Mouse (Mus musculus): ENCODE results near the gene BC028528.
"Not testable (repeated sequence)": the region's sequence is repeated elsewhere in the genome, so short reads cannot be mapped to it uniquely, and the experiment has no call there.

Gene BC028528

GRCm38 (mm10) chr3:95872048-95872447, 19.8 kb downstream of the BC028528 start:
- DNase-seq (ENCODE audit: low spot score), result no peak

DNA sequence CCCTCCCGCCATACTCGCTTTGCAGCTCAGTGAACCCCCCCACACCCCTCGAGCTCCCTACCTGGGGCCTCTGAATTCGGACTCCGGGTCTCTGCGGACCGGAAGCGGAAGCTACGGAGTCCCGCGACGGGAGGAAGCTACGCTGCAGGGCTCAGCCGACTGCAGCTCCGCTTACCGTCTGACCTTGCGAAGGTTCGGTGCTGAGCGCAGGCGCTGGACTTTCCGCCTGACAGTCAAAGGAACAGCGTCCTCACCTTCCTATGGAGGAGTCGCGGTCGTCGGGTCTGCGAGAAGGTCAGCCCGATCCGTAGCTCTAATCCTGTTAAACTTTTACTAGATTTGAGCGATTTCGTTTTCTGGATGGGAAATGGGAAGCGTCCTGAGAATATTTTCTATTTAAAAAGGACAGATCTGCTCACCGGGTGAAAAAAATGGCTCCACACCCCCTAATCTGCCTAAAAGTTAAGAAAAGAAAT, 20.4 kb downstream of the BC028528 start, which contains the start of gene Mrps21:
Gene Mrps21, minus strand, starts transcription at position 128 of the 476 bp plus-strand sequence.
- DNase-seq (ENCODE audit: low spot score), result peak; percentile 86

DNA sequence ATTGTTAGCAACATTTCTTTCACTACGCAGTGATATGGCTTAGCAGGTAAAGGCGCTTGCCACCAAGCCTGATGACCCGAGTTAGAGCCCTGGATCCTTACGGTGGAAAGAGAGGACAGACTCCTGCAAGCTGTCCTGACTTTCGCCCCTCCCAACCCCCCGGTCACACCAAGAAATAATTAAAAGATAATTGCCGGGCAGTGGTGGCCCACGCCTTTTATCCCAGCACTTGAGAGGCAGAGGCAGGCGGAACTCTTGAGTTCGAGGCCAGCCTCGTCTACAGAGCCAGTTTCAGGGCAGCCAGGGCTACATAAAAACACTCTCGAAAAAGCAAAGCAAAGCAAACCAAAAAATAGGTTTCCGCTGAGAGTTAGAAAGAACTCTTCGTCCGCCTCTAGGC, 20.8 kb downstream of the BC028528 start:
- DNase-seq (ENCODE audit: low spot score), result no peak

- no peak for DNase-seq (ENCODE audit: low spot score)
Observed at GRCm38 (mm10) chr3:95867408-95867807, 24.4 kb downstream of the BC028528 start.

DNA sequence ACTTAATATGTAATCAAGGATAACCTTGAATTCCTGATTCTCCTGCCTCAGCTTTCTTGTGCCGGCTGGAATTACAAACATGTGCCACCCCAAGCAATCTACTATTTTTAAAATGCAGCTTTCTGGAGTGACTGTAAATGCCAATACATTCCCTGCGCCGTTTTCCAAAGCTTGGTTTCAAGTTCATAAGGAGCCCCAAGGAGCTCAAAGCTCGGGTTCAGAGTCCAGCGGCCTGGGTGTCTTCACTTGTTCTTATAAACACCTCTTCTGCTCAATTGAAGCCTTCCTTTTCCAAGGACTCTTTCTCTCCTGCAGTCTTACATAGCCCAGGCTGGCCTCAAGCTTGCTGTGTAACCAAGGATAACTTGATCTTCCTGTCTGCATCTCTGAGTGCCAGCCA, 25.7 kb downstream of the BC028528 start:
- no peak for DNase-seq (ENCODE audit: low spot score)

- no peak for DNase-seq (ENCODE audit: low spot score)
Observed at GRCm38 (mm10) chr3:95865571-95865970, 26.2 kb downstream of the BC028528 start.

DNA sequence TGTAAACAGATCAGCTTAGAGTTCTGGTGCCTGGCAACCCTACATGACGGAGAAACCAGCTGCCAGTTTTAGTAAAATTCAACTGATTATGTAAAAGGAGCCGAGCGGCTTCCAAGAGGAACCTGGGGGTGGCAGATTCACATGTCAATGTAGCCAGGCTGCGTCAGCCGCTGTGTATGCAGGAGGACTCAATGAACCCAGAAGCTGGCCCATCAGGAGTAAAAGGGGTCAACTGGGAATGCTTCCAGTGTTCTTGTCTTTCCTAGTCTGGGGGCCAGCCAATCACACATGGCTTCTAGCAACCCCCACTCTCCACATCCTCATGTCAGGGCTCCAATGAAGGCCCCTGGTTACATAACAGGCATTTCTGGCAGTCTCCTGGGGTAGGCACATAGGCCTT, 26.8 kb downstream of the BC028528 start:
- no peak for DNase-seq (ENCODE audit: low spot score)

DNA sequence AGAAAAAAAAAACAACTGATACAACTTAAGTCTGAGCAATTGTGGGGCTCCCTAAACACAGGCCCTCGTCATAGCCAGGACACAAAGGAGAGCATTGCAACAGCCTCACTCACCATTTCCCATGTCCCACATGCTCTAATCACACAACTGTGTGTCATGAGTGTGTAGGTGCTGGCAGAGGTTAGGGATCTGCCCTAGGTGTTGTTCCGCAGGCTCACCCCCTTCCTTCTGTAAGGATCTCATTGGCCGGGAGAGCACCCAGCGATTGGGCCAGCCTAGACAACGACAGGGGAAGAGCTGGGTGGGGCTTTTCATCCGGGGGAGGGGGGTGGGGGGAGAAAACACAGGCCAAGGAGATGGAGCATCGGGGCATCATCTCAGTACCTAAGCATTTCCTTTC, 28.2 kb downstream of the BC028528 start:
- DNase-seq (ENCODE audit: low spot score), result no peak

DNA sequence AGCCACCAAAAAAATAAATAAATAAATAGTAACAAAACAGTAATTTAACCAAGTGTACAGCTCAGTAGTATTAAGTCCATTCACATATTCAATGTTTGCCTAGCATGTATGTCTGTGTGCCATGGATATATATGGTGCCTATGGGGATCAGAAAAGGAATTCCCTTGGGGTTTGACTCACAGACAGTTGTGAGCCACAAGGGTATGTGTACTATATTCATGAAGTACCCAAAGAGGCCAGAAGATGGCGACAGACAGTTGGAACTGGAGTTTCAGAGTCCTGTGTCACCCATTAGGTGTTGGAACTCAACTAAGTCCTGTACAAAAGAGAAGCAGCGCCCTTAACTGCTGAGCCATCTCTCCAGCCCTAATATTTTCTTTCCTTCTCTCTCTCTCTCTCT, 30.0 kb downstream of the BC028528 start:
- DNase-seq (ENCODE audit: low spot score), result no peak

- no peak for DNase-seq (ENCODE audit: low spot score)
Observed at GRCm38 (mm10) chr3:95861216-95861615, 30.6 kb downstream of the BC028528 start.

GRCm38 (mm10) chr3:95860323-95860722, 31.5 kb downstream of the BC028528 start:
- DNase-seq (ENCODE audit: low spot score), result no peak

DNA sequence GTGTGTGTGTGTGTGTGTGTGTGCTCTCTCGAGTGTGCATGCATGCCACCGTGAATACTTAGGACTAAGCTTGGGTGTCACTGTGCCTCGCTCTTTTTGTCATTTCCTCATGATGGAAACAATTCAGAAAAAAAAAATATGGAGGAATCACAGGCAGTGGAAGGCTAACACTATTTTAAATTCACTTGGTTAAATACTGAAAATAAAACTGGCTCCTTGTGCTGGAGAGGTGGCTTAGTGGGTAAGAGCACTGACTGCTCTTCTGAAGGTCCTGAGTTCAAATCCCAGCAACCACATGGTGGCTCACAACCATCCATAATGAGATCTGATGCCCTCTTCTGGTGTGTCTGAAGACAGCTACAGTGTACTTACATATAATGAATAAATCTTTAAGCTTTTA, 33.5 kb downstream of the BC028528 start:
- not testable (repeated sequence) for DNase-seq (ENCODE audit: low spot score)

- not testable (repeated sequence) for DNase-seq (ENCODE audit: low spot score)
Observed at GRCm38 (mm10) chr3:95857050-95857449, 34.8 kb downstream of the BC028528 start.

GRCm38 (mm10) chr3:95856115-95856514, 35.7 kb downstream of the BC028528 start:
- DNase-seq (ENCODE audit: low spot score), result no peak

DNA sequence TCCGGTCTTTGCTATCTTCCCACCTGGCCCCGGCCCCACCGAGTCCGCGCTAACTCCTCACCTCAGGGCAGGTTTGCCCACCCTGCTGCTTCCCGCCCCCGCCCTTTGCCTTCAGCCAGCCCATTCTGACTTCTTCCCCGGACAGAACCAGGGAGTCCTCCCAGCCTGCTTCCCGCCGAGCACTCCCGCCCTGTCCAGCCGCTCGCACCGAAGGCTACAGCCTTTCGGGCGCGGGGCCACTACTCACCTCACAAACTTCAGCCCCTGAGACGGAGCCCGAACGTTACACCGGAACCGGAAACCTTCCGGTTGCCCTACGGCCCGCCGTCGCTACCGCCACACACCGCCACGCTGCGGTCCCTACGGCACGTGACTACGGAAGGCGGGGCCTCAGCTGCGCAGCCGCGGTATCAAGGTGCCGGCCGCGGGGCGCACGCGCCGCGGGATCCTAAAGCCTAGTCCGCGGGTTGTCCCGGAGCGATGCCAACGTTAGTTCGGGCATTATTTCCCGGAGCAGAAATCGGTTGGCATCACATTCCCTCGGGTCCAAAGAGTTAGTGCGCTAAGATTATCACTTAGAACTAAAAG, 36.2 kb downstream of the BC028528 start, which contains the start of gene Prpf3:
Gene Prpf3, minus strand, starts transcription at position 384 of the 588 bp plus-strand sequence.
- peak; percentile 95 for DNase-seq (ENCODE audit: low spot score)

GRCm38 (mm10) chr3:95851317-95851716, 40.5 kb downstream of the BC028528 start:
- DNase-seq (ENCODE audit: low spot score), result no peak

- DNase-seq (ENCODE audit: low spot score), result no peak
Observed at GRCm38 (mm10) chr3:95850611-95851010, 41.2 kb downstream of the BC028528 start.

- DNase-seq (ENCODE audit: low spot score), result no peak
Observed at GRCm38 (mm10) chr3:95842503-95843214, 49.1 kb downstream of the BC028528 start.

DNA sequence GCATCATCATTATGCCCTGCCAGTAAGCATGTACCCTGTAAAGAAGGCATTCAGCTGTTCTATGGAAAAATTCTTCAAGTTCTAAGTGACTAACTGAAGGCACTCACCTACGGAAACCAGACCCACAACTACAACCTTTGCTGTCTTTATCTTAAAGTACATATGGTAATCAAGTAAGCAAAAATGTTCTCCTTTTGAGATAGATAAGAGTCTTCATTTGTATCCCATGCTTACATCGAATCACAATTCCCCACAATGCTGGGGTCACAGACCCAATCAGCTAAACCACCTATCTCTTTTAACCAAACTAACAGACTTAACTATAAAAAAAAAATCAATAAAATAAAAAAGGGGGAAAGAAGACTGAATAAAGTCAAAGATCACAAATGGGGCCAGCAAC, 52.6 kb downstream of the BC028528 start:
- no peak for DNase-seq (ENCODE audit: low spot score)
